Mouse (Mus musculus) forebrain, embryonic 14.5 days (tissue): ENCODE data around the gene Fam71e1. TPM values are rescaled to one million over a fixed set of nuclear protein-coding genes. Genes with fewer than 3 reads are reported as not detected.

ENCODE experiments used
- ATAC-seq: fragments of 200-750 bp; cut with Nextera tagmentation; 2 replicates; pipeline ENCODE4 v1.8.0; 2017; ENCODE audit warnings: mild to moderate bottlenecking, moderate library complexity
- DNase-seq: peaks from one replicate; pipeline ENCODE4 v3.0.0-alpha.2; 2015; ENCODE audit warnings: low spot score
- H3K27ac ChIP-seq: fragments of 300-500 bp; sonication (generic); 2 replicates; pipeline ENCODE4 v1.5.1; 2014; ENCODE audit warnings: low read depth, mild to moderate bottlenecking, control low read depth, low read length, moderate library complexity
- H3K27me3 ChIP-seq: fragments of 300-500 bp; sonication (generic); replicated peaks from 2 replicates; pipeline ENCODE4 v1.6.1; 2014; ENCODE audit warnings: low read length, control low read depth, mixed read lengths; ENCODE audit not compliant: control insufficient read depth, insufficient read depth
- H3K36me3 ChIP-seq: fragments of 300-500 bp; sonication (generic); 2 replicates; pipeline ENCODE4 v1.6.1; 2014; ENCODE audit warnings: low read length, control low read depth; ENCODE audit not compliant: control insufficient read depth, insufficient read depth
- H3K4me1 ChIP-seq: fragments of 300-500 bp; sonication (generic); 2 replicates; pipeline ENCODE4 v1.6.1; 2014; ENCODE audit warnings: antibody characterized with exemption, low read length, control low read depth; ENCODE audit not compliant: control insufficient read depth, insufficient read depth
- H3K4me2 ChIP-seq: fragments of 300-500 bp; sonication (generic); 2 replicates; pipeline ENCODE4 v1.6.1; 2014; ENCODE audit warnings: mild to moderate bottlenecking, control low read depth, low read length
- H3K4me3 ChIP-seq: fragments of 300-500 bp; sonication (generic); 2 replicates; pipeline ENCODE4 v1.5.1; 2014; ENCODE audit warnings: low read depth, low read length, control low read depth
- H3K9ac ChIP-seq: fragments of 300-500 bp; sonication (generic); 2 replicates; pipeline ENCODE4 v1.6.1; 2014; ENCODE audit warnings: mild to moderate bottlenecking, low read length, control low read depth, moderate library complexity
- H3K9me3 ChIP-seq: fragments of 300-500 bp; sonication (generic); replicated peaks from 2 replicates; pipeline ENCODE4 v1.6.1; 2016; ENCODE audit warnings: low read length, control low read depth, mixed read lengths; ENCODE audit not compliant: control insufficient read depth
- WGBS: fragments of 180-500 bp; shearing (Covaris S2); extraction: QIAGEN DNeasy Blood & Tissue Kit; methylation state at CpG from one replicate; pipeline ENCODE4 v1.1.7; 2014; 5-methylcytosine and 5-hydroxymethylcytosine counted together
- polyA plus RNA-seq: library from polyadenylated mRNA; unstranded; fragments of >200 nt; fragmentation: Nextera tagmentation; extraction: Ambion mirVana; gene quantifications from 2 replicates; pipeline ENCODE4 v1.2.1, GENCODE M21; 2014

Fam71e1 gene
- polyA plus RNA-seq, 1 experiment from 2014 or later, result 24.0 TPM

- Histone ChIP-seq H3K36me3 (no peaks in the 10 kb centered on the region), H3K9ac (no peak overlapping the region), H3K4me3 (no peak overlapping the region), H3K9me3 (no peaks in the 10 kb centered on the region), H3K27me3 (no peaks in the 10 kb centered on the region), H3K4me1 (no peaks in the 10 kb centered on the region), H3K27ac (no peak overlapping the region), H3K4me2 (no peak overlapping the region)
- DNase-seq (no peak), ATAC-seq (no peak)
Measured at GRCm38 (mm10) chr7:44507491-44507890, 11.1 kb downstream of the Fam71e1 start.

- no peak overlapping the region for H3K9ac ChIP-seq
- H3K9me3 ChIP-seq, result no peaks in the 10 kb centered on the region
- no peak for DNase-seq
- no peak overlapping the region for H3K4me2 ChIP-seq
- WGBS, result 72% methylated on average over 9 of the region's 9 CpGs
- no peak overlapping the region for H3K4me3 ChIP-seq
- H3K36me3 ChIP-seq, result no peaks in the 10 kb centered on the region
- peaks cover 3% of the 10 kb centered on the region; the same call in 1 of the 2 replicates for H3K4me1 ChIP-seq
- peaks cover 8% of the 10 kb centered on the region; the same call in 1 of the 2 replicates for H3K27me3 ChIP-seq
- no peak overlapping the region for H3K27ac ChIP-seq
- ATAC-seq, result no peak
Measured at GRCm38 (mm10) chr7:44519240-44519913, 23.0 kb downstream of the Fam71e1 start.

- DNase-seq (no peak), ATAC-seq (no peak)
- no peaks in the 10 kb centered on the region for H3K9me3 ChIP-seq
- H3K9ac ChIP-seq, result no peak overlapping the region
- H3K4me1 ChIP-seq, result peaks cover 3% of the 10 kb centered on the region; the same call in 1 of the 2 replicates
- H3K36me3 ChIP-seq, result no peaks in the 10 kb centered on the region
- H3K4me3 ChIP-seq, result no peak overlapping the region
- H3K27ac ChIP-seq, result no peak overlapping the region
- H3K4me2 ChIP-seq, result no peak overlapping the region
- H3K27me3 ChIP-seq, result peaks cover 11% of the 10 kb centered on the region; the same call in 1 of the 2 replicates
- 55% methylated on average over 3 of the region's 3 CpGs for WGBS
Measured at GRCm38 (mm10) chr7:44520990-44521389, 24.6 kb downstream of the Fam71e1 start.

- Histone ChIP-seq H3K9me3 (no peaks in the 10 kb centered on the region), H3K4me1 (peaks cover 3% of the 10 kb centered on the region; the same call in 1 of the 2 replicates), H3K4me2 (peak overlapping the region; percentile 37), H3K4me3 (no peak overlapping the region), H3K27me3 (peaks cover 12% of the 10 kb centered on the region; the same call in 1 of the 2 replicates), H3K9ac (no peak overlapping the region), H3K27ac (no peak overlapping the region), H3K36me3 (no peaks in the 10 kb centered on the region)
- peak; percentile 79 for ATAC-seq
- DNase-seq, result peak; percentile 76
- WGBS, result 2% methylated on average over 20 of the region's 20 CpGs
Measured at GRCm38 (mm10) chr7:44521710-44522109, 25.3 kb downstream of the Fam71e1 start.

- Histone ChIP-seq H3K9ac (no peak overlapping the region), H3K4me3 (no peak overlapping the region), H3K4me1 (peaks cover 5% of the 10 kb centered on the region; the same call in 1 of the 2 replicates), H3K27ac (no peak overlapping the region), H3K36me3 (no peaks in the 10 kb centered on the region), H3K4me2 (no peak overlapping the region), H3K9me3 (no peaks in the 10 kb centered on the region), H3K27me3 (peaks cover 12% of the 10 kb centered on the region; the same call in 1 of the 2 replicates)
- no peak for DNase-seq
- 72% methylated on average over 2 of the region's 2 CpGs for WGBS
- ATAC-seq, result no peak
Measured at GRCm38 (mm10) chr7:44523056-44523455, 26.7 kb downstream of the Fam71e1 start.

GRCm38 (mm10) chr7:44524502-44524901 lies 28.1 kb downstream of the Fam71e1 start, which contains the start of gene Mybpc2:
Gene Mybpc2 (minus strand): TSS chr7:44524656.
- H3K4me1 ChIP-seq, result peaks cover 6% of the 10 kb centered on the region; the same call in 1 of the 2 replicates
- no peak within 1 kb of the TSS for H3K9ac ChIP-seq
- DNase-seq, result no peak
- peaks cover 18% of the 10 kb centered on the region; the same call in 1 of the 2 replicates for H3K27me3 ChIP-seq
- no peak within 1 kb of the TSS for H3K27ac ChIP-seq
- peak within 1 kb of the TSS; percentile 19 for H3K4me2 ChIP-seq
- no peak within 1 kb of the TSS for H3K4me3 ChIP-seq
- 37% methylated on average over 12 of the region's 12 CpGs for WGBS
- no peak for ATAC-seq
- H3K36me3 ChIP-seq, result no peaks in the 10 kb centered on the region
- no peaks in the 10 kb centered on the region for H3K9me3 ChIP-seq

GRCm38 (mm10) chr7:44525126-44525832 lies 28.9 kb downstream of the Fam71e1 start:
- ATAC-seq (no peak), DNase-seq (peak; percentile 53)
- peak overlapping the region; percentile 19 for H3K4me2 ChIP-seq
- WGBS, result 13% methylated on average over 22 of the region's 22 CpGs
- no peaks in the 10 kb centered on the region for H3K36me3 ChIP-seq
- peaks cover 6% of the 10 kb centered on the region; the same call in 1 of the 2 replicates for H3K4me1 ChIP-seq
- H3K9me3 ChIP-seq, result no peaks in the 10 kb centered on the region
- no peak overlapping the region for H3K4me3 ChIP-seq
- H3K9ac ChIP-seq, result no peak overlapping the region
- no peak overlapping the region for H3K27ac ChIP-seq
- peaks cover 18% of the 10 kb centered on the region; the same call in 1 of the 2 replicates for H3K27me3 ChIP-seq

- Histone ChIP-seq H3K9ac (no peak overlapping the region), H3K4me1 (peaks cover 4% of the 10 kb centered on the region; the same call in 1 of the 2 replicates), H3K9me3 (no peaks in the 10 kb centered on the region), H3K27me3 (peaks cover 18% of the 10 kb centered on the region; the same call in 1 of the 2 replicates), H3K4me2 (no peak overlapping the region), H3K27ac (no peak overlapping the region), H3K36me3 (no peaks in the 10 kb centered on the region), H3K4me3 (no peak overlapping the region)
- ATAC-seq (no peak), DNase-seq (no peak)
- WGBS, result 91% methylated on average over 14 of the region's 14 CpGs
Measured at GRCm38 (mm10) chr7:44526414-44527154, 30.2 kb downstream of the Fam71e1 start.
